Comparison of ENCODE assay signal across 9 mouse cellular contexts in genomic region chr9:61164501-61165251, GRCm38 (mm10).
DNase-seq lines count a peak whose midpoint lies in the region; ATAC-seq lines count a peak whose summit lies in the region.
"Had no signal": no experiment of that assay in that cellular context is flagged by ENCODE, and none has a peak within 500 bp of the region (broad histone marks: within the 10 kb centered on the region; RNA-seq: fewer than 3 reads in every experiment).

No protein-coding gene starts in this region.

- WGBS in limb, embryonic 13.5 days, result 26% methylated on average over 11 of the region's 11 CpGs

- H3K9me3 ChIP-seq in limb, embryonic 13.5 days, result no peaks in the 10 kb centered on the region
- H3K9me3 ChIP-seq: midbrain, embryonic 12.5 days had no signal

- H3K4me1 ChIP-seq in limb, embryonic 13.5 days, result peaks cover 53% of the 10 kb centered on the region

- ATAC-seq in limb, embryonic 13.5 days (ENCODE audit: low FRiP score, low read depth), result peak; percentile 79

- H3K4me3 ChIP-seq in limb, embryonic 13.5 days, result no peak overlapping the region
- H3K4me3 ChIP-seq: midbrain, embryonic 12.5 days had no signal

- no peaks in the 10 kb centered on the region for H3K36me3 ChIP-seq in limb, embryonic 13.5 days
- H3K36me3 ChIP-seq: midbrain, embryonic 12.5 days had no signal

- no peak overlapping the region for H3K27ac ChIP-seq in limb, embryonic 13.5 days
- H3K27ac ChIP-seq: midbrain, embryonic 12.5 days had no signal

- H3K27me3 ChIP-seq in limb, embryonic 13.5 days, result peaks cover 58% of the 10 kb centered on the region

- no peak overlapping the region; the same call in 1 of the 2 replicates for H3K9ac ChIP-seq in limb, embryonic 13.5 days
- H3K9ac ChIP-seq: midbrain, embryonic 12.5 days had no signal

- DNase-seq in cerebellum, postnatal 14 days, result peak; percentile 36 to 43
- DNase-seq in cerebellum, adult 8-10 months, result no peak
- peak; percentile 42 to 49 for DNase-seq in adrenal gland, adult 18-20 months (ENCODE audit: low spot score in 2 of 2)
- DNase-seq in gastrocnemius, postnatal 4 days (ENCODE audit: low spot score in 2 of 2), result peak; percentile 35 to 74
- DNase-seq in urinary bladder, postnatal 4 days (ENCODE audit: low spot score in 2 of 2), result peak; percentile 69 to 74
- DNase-seq in testis, postnatal 10 days (ENCODE audit: low spot score), result no peak
- DNase-seq in cerebellum, adult 18-20 months, result no peak

- H3K4me2 ChIP-seq in limb, embryonic 13.5 days (replicated peaks), result peak overlapping the region; percentile 19; the same call in 1 of the 2 replicates
- H3K4me2 ChIP-seq: midbrain, embryonic 12.5 days had no signal

Comparison
In these comparisons a context has a peak if more than half of its experiments do, and no peak if none do; other contexts are left out.
1. DNase-seq: peak in cerebellum, postnatal 14 days (2 of 2), adrenal gland, adult 18-20 months (2 of 2), gastrocnemius, postnatal 4 days (2 of 2) and urinary bladder, postnatal 4 days (2 of 2); none in cerebellum, adult 8-10 months (single experiment), testis, postnatal 10 days (single experiment) and cerebellum, adult 18-20 months (0 of 2).